Mouse (Mus musculus) adrenal gland, postnatal 25 days (tissue): ENCODE measurements around the gene Hist1h2bf. TPM values are rescaled to one million over a fixed set of nuclear protein-coding genes. Genes with fewer than 3 reads are reported as not detected.
"Not testable (repeated sequence)": the region's sequence is repeated elsewhere in the genome, so short reads cannot be mapped to it uniquely, and the experiment has no call there.

Source experiments
- DNase-seq: peaks from one replicate; pipeline ENCODE4 v3.0.0; 2021; ENCODE audit warnings: mixed read lengths
- total RNA-seq: library from RNA; stranded (reverse); gene quantifications from 2 replicates; pipeline ENCODE4 v1.2.3, GENCODE M21; 2021

Hist1h2bf gene
- total RNA-seq, 1 experiment from 2014 or later, result 62.9 TPM

- DNase-seq, result peak; percentile 42
Measured at GRCm38 (mm10) chr13:23571022-23571503, 2.9 kb downstream of the Hist1h2bf start, which contains the start of the genes Hist1h2ae and Hist1h2bg. Hist1h2ae (minus strand) TSS chr13:23571220. Hist1h2bg (plus strand) TSS chr13:23571396.

- DNase-seq, result not testable (repeated sequence)
Measured at GRCm38 (mm10) chr13:23570261-23571021, 3.6 kb downstream of the Hist1h2bf start.

- DNase-seq, result no peak
Measured at GRCm38 (mm10) chr13:23564482-23564881, 9.5 kb downstream of the Hist1h2bf start.

GRCm38 (mm10) chr13:23562699-23563462 is 11.1 kb downstream of the Hist1h2bf start:
- DNase-seq, result no peak

- peak; percentile 84 for DNase-seq
Measured at GRCm38 (mm10) chr13:23561883-23562659, 11.9 kb downstream of the Hist1h2bf start, which contains the start of gene Hist1h3e. Hist1h3e (minus strand) TSS chr13:23562369.

GRCm38 (mm10) chr13:23561531-23561882 is 12.5 kb downstream of the Hist1h2bf start:
- not testable (repeated sequence) for DNase-seq

- DNase-seq, result not testable (repeated sequence)
Measured at GRCm38 (mm10) chr13:23560699-23561098, 13.3 kb downstream of the Hist1h2bf start.

GRCm38 (mm10) chr13:23556906-23557305 is 17.1 kb downstream of the Hist1h2bf start:
- no peak for DNase-seq

- DNase-seq, result peak; percentile 30
Measured at GRCm38 (mm10) chr13:23555839-23556416, 18.1 kb downstream of the Hist1h2bf start.

- peak; percentile 70 for DNase-seq
Measured at GRCm38 (mm10) chr13:23554925-23555838, 18.8 kb downstream of the Hist1h2bf start.

GRCm38 (mm10) chr13:23554393-23554792 is 19.6 kb downstream of the Hist1h2bf start:
- DNase-seq, result no peak

GRCm38 (mm10) chr13:23552962-23553361 is 21.0 kb downstream of the Hist1h2bf start, which contains the start of gene Hist1h1d:
Hist1h1d (plus strand) TSS chr13:23553262.
- no peak for DNase-seq

- DNase-seq, result no peak
Measured at GRCm38 (mm10) chr13:23551931-23552914, 21.8 kb downstream of the Hist1h2bf start.

- DNase-seq, result peak; percentile 70
Measured at GRCm38 (mm10) chr13:23551146-23551834, 22.7 kb downstream of the Hist1h2bf start, which contains the start of gene Hist1h4f. Hist1h4f (minus strand) TSS chr13:23551648.

GRCm38 (mm10) chr13:23550761-23551145 is 23.2 kb downstream of the Hist1h2bf start:
- DNase-seq, result no peak

GRCm38 (mm10) chr13:23546694-23547093 is 27.3 kb downstream of the Hist1h2bf start:
- no peak for DNase-seq

- DNase-seq, result not testable (repeated sequence)
Measured at GRCm38 (mm10) chr13:23544787-23545120, 29.2 kb downstream of the Hist1h2bf start.

- peak; percentile 53 for DNase-seq
Measured at GRCm38 (mm10) chr13:23543965-23544786, 29.8 kb downstream of the Hist1h2bf start, which contains the start of gene Hist1h3f. Hist1h3f (plus strand) TSS chr13:23544052.
